Mouse (Mus musculus) kidney, postnatal 25 days (tissue): Measurements from ENCODE around the gene Mrtfb.
A peak's percentile ranks its signal among the peaks of the same experiment; 100 is the strongest.

Source experiments
- DNase-seq, 2 experiments: peaks; one replicate each; pipeline ENCODE4 v3.0.0; 2021; ENCODE audit warnings: mixed read lengths in 2 of 2

Mrtfb gene

DNA sequence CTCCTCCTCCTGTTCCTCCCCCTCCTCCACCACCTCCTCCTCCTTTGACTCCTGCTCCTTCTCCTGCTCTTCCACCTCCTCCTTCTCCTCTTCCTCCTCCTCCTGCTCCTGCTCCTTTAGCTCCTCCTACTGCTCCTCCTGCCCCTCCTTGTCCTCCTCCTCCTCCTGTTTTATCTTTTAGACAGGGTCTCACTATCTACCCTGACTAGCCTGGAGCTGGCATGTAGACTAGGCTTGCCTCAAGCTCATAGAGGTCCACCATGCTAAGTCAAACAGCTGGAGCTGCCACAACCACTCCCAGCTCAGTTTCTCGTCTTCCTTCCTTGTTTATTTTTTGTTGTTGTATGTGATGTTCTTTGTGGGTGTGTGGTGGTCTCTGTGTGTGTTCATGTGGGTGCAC lies 187.5 kb downstream of the Mrtfb start:
- DNase-seq = no peak

- no peak for DNase-seq
These were observed 189.2 kb downstream of the Mrtfb start for GRCm38 (mm10) chr16:13445461-13445860.

- DNase-seq = no peak
These were observed 190.2 kb downstream of the Mrtfb start for GRCm38 (mm10) chr16:13446488-13446887.

DNA sequence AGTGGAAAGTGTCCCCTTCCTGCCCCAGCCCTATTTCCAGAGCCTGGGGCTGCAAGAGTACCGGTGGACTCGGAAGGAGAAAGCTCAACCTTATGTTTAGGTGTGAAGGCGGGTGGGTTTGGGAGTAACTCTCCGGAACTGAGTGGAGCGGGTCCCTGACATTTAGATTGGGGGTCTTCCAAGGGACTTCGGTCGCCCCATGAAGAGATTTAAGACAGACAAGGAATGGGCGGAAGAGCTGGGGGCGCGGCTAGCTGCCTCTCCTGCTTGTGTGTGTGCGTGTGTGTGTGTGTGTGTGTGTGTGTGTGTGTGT lies 190.6 kb downstream of the Mrtfb start:
- DNase-seq = no peak

DNA sequence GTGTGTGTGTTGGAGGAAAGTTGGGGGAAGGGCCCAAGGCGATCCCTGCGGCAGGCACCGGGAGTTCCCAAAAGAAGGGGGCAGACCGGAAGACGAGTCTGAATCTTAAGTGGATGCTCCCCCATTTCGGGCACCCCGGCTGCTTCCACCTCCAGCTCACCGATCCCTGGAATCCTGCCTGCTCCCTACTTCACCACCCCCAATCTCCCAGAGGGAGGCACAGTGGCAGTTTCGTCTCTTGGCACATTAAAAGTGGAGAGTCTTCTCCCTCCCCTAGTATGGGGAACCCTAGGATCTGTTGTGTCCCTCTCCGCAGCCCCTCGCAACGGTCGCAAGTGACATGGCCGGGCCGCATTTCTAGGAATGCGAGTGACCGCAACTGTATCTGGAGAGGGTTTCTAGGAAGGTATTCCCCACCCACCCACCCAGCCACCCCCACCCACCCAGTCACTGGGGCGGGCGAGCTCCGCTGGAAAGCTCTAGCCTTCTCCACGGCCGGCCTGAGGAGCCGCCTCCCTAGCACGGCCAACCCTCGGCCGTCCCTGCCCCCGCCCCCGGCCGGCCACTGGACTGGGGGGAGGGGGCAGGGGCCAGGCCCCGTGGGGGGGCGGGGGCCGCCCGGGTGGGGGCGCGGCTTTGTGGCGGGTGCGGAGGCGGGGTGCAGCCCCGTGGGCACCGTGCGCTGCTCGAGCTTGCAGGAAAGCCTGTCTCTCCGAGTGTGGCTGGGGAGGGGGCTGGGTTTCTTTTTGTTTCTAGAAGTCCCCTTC lies 191.2 kb downstream of the Mrtfb start:
- peak; percentile 34 to 76 for DNase-seq

- peak; percentile 50 to 57 for DNase-seq
These were observed 191.9 kb downstream of the Mrtfb start for GRCm38 (mm10) chr16:13448051-13448705.

- no peak for DNase-seq
These were observed 192.4 kb downstream of the Mrtfb start for GRCm38 (mm10) chr16:13448706-13449090.

GRCm38 (mm10) chr16:13449491-13449890 lies 193.2 kb downstream of the Mrtfb start:
- no peak for DNase-seq

GRCm38 (mm10) chr16:13450831-13451230 lies 194.6 kb downstream of the Mrtfb start:
- no peak for DNase-seq

DNA sequence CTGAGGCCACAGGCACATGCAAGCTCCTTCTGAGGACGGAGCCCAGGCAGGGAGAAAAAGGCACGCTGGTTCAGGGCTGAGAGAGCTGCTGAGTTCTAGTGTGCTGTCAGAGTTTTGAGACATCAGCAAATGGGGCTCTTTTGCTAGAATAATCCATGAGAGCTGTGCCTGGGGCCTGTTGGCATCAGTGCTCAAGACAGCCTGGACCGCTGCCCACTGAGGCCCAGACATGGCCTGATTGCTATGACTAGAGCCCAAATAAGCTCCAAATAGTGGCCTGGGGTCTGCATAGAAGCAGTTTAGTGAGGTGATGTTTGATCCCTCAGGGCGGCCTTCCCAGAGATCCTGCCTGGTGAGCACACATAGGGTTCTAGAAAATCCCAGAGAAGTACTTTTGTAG lies 195.7 kb downstream of the Mrtfb start:
- DNase-seq = peak; percentile 8 to 42

GRCm38 (mm10) chr16:13452661-13453060 lies 196.4 kb downstream of the Mrtfb start:
- DNase-seq = no peak

GRCm38 (mm10) chr16:13454026-13454600 lies 197.8 kb downstream of the Mrtfb start:
- DNase-seq = no peak

- peak in 1 of 2 experiments; percentile 48 for DNase-seq
These were observed 199.3 kb downstream of the Mrtfb start for GRCm38 (mm10) chr16:13455560-13455959.

DNA sequence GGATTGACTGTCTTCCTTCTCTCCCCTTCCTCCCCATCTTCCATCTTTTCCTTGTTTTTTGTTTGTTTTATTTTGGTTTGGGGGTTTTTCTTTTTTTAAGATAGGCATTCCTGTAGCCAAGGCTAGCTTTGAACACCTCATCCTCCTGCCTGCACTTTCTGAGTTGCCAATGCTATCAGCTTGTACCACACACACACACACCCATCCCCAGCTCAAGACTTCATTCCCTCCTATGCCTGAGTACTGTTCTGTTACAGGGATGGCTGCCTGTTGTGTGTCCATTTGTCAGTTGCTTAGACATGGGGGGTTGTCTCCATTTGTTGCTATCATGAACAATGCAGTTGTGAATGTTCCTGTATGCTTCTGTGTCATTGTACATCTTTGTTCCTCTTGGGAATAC lies 202.3 kb downstream of the Mrtfb start:
- no peak for DNase-seq

DNA sequence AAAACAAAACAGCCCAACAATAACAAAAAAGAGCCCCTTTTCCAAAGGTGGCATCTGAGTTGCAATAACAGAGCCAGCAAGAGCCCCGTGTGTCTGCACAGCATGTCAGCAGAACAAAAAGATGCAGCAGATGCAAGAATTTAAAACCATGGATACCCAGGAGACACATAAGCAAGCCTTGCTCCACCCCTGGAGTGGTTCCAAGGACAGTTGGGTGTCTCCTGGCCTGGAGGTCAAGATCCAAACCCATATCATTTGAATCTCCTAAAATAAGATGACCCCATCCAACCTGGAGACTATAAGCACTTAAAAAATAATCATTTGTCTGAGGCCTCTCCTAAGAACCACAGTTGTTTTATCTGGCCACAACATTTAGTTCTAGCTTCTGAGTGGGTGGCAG lies 203.8 kb downstream of the Mrtfb start:
- no peak for DNase-seq

DNA sequence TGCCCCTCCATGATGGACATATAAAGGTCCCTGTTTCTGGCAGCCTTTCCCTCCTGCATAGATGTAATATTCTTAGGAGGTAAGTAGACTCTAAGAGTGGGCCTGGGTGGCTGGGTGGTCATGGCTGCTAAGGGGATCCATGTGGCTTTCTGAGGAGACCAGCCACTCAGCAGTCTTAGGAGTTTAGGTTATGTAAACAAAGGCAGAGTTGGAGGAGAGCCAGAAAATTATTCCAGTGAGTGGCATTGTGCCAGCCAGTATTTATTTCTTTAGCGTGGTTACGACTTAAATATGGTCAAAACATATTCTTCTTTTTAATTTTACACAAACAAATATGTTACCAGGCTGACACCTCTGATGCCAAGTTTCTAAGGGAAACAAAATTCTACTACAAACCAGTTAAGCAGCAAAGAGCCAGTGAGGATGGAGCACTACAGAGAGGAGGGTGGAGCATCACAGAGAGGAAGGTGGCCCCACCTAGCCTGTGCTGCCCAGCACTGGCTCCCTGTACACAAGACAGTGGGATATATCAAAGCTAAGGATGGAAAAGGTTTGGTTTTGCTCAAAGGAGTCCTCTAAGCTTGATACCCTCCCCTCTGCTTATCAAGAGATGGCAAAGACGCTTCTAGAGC lies 204.6 kb downstream of the Mrtfb start:
- no peak for DNase-seq

DNA sequence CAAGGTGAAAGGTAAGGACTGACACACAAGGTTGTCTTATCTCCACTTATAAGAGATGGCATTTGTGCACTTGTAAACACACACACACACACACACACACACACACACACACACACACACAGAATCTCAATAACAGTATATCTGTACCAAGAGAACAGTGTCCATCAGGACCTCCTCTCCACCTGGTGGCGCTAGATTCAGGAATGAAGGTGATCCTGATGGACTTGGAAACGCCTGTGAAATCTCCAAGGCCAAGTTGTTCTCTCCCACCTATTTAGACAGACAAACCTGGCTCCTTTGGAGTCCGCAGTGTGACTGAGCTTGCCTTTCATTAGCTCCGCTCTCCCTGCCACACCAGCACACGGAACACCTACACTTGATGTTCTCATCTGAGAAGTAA lies 208.4 kb downstream of the Mrtfb start:
- no peak for DNase-seq
